Mouse (Mus musculus) midbrain, postnatal 0 days (tissue): ENCODE results near the gene Ptgfrn. TPM values are rescaled to one million over a fixed set of nuclear protein-coding genes. Genes with fewer than 3 reads are reported as not detected.

ENCODE experiments used
- ATAC-seq: fragments of 200-750 bp; cut with Nextera tagmentation; 2 replicates; pipeline ENCODE4 v1.8.0; 2017; ENCODE audit warnings: moderate number of reproducible peaks, mild to moderate bottlenecking, moderate TSS enrichment, moderate library complexity; ENCODE audit not compliant: low FRiP score
- DNase-seq: peaks from one replicate; pipeline ENCODE4 v3.0.0-alpha.2; 2015; ENCODE audit warnings: low spot score
- H3K27ac ChIP-seq: fragments of 300-500 bp; sonication (generic); 2 replicates; pipeline ENCODE4 v1.5.1; 2014; ENCODE audit warnings: low read depth, mild to moderate bottlenecking, low read length, mixed read lengths
- H3K27me3 ChIP-seq: fragments of 300-500 bp; sonication (generic); 2 replicates; pipeline ENCODE4 v1.6.1; 2014; ENCODE audit warnings: low read length, control low read depth, mixed read lengths; ENCODE audit not compliant: insufficient read depth
- H3K36me3 ChIP-seq: fragments of 300-500 bp; sonication (generic); 2 replicates; pipeline ENCODE4 v1.6.1; 2014; ENCODE audit warnings: low read length, control low read depth, mixed read lengths; ENCODE audit not compliant: insufficient read depth
- H3K4me1 ChIP-seq: fragments of 300-500 bp; sonication (generic); 2 replicates; pipeline ENCODE4 v1.6.1; 2014; ENCODE audit warnings: mild to moderate bottlenecking, control low read depth, antibody characterized with exemption, low read length, mixed read lengths; ENCODE audit not compliant: insufficient read depth
- H3K4me2 ChIP-seq: fragments of 300-500 bp; sonication (generic); 2 replicates; pipeline ENCODE4 v1.6.1; 2014; ENCODE audit warnings: low read depth, mild to moderate bottlenecking, low read length, mixed read lengths; ENCODE audit not compliant: poor library complexity, severe bottlenecking
- H3K4me3 ChIP-seq: fragments of 300-500 bp; sonication (generic); 2 replicates; pipeline ENCODE4 v1.5.1; 2014; ENCODE audit warnings: low read depth, mild to moderate bottlenecking, low read length, moderate library complexity
- H3K9ac ChIP-seq: fragments of 300-500 bp; sonication (generic); replicated peaks from 2 replicates; pipeline ENCODE4 v1.6.1; 2014; ENCODE audit warnings: mild to moderate bottlenecking, low read length, moderate library complexity, mixed read lengths; ENCODE audit not compliant: poor library complexity, severe bottlenecking
- H3K9me3 ChIP-seq: fragments of 300-500 bp; sonication (generic); 2 replicates; pipeline ENCODE4 v1.6.1; 2016; ENCODE audit warnings: low read length, control low read depth
- CTCF ChIP-seq: IDR thresholded peaks from 2 replicates; pipeline ENCODE4 v1.5.1; 2016; ENCODE audit warnings: antibody characterized with exemption, mild to moderate bottlenecking
- WGBS: fragments of 180-500 bp; shearing (Covaris S2); extraction: QIAGEN DNeasy Blood & Tissue Kit; methylation state at CpG from one replicate; pipeline ENCODE4 v1.1.7; 2014; 5-methylcytosine and 5-hydroxymethylcytosine counted together
- polyA plus RNA-seq: library from polyadenylated mRNA; unstranded; fragments of >200 nt; fragmentation: Nextera tagmentation; extraction: Ambion mirVana; gene quantifications from 2 replicates; pipeline ENCODE4 v1.2.1, GENCODE M21; 2015
- total RNA-seq: library from RNA; depleted of rRNA; stranded (reverse); fragments of >200 nt; gene quantifications from 2 replicates; pipeline ENCODE4 v1.2.3, GENCODE M21; 2014; rRNA removed

The Ptgfrn gene
- total RNA-seq = 53.9 and 58.5 TPM in 2 replicates
- polyA plus RNA-seq = 3.7 and 3.8 TPM in 2 replicates

DNA sequence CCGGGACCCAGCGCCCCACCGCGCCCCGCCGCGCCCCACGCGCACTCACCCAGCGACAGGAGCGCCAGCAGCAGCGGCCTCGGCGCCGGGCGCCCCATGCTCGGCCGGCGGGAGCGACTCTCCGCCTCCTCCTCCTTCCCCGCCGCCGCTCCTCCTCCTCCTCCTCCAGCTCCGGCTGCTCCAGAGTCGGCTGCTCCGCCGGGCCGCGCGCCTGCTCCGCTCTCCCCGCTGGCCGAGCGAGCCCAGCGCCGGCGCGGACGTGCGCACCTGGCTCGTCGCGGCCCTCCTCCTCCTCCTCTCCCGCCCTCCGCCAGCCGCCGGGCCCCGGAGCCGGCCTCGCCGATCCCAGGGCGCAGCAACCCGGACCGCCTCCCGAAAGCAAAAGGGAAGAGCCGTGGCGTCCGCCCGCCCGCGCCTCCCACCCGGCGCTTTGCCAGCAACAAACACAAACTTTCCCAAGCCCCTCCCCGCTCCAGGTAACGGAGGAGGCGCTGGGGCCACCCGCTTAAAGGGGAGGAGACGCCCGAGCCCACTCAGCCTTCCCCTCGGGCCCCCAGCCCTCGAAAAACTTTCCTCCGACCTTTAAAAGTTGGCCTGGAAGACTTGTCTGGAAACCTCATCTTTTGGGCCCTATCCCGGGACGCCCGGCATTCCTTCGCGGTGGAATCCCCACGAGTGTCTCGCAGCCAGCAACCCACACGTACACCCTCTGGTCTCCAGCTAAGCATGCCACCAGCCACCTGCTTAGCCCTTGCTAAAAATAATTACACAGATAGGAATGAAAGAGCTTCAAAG lies at the start of gene Ptgfrn:
Gene Ptgfrn (minus strand): TSS at position 236 of the 795 bp plus-strand sequence.
- DNase-seq (peak; percentile 71), ATAC-seq (peak; percentile 79)
- WGBS = under 1% methylated on average over 36 of the region's 81 CpGs

DNA sequence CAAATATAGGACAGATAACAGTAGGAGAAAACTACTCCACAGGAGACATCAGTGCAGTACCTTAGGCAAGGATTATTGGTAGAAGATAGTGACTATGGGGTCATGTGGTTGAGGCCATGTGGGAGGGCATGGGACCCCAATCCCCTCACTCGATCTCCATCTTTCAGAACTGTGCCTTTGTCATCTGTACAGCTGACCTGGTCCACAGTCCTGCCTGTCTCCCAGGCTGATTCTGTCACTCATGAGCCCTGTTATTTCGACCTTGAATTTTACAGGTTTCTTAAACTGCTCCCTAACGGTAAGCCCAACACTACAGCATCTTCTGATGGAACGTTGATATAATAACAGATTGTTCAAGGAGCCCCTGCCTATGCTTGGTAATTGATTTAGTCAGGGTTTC lies 49.6 kb upstream of the Ptgfrn start:
- WGBS = 86% methylated on average over 4 of the region's 4 CpGs
- H3K9me3 ChIP-seq = no peaks in the 10 kb centered on the region
- no peaks in the 10 kb centered on the region for H3K27me3 ChIP-seq
- no peak overlapping the region for H3K4me2 ChIP-seq
- no peak for ATAC-seq
- DNase-seq = no peak
- no peaks in the 10 kb centered on the region for H3K36me3 ChIP-seq
- no peak overlapping the region for H3K27ac ChIP-seq
- H3K9ac ChIP-seq = no peak overlapping the region
- H3K4me3 ChIP-seq = no peak overlapping the region
- TF ChIP-seq CTCF = no peak
- H3K4me1 ChIP-seq = 0 out of 2 replicates have a peak, but pooled peaks cover 9% of the 10 kb centered on the region

More for the DNA sequence above, at the start of gene Ptgfrn:
- no peak for TF ChIP-seq CTCF
- H3K4me1 ChIP-seq = peaks cover 11% of the 10 kb centered on the region
- H3K9ac ChIP-seq = peak within 1 kb of the TSS; percentile 95
- peak within 1 kb of the TSS; percentile 88 for H3K4me2 ChIP-seq
- peak within 1 kb of the TSS; percentile 79 for H3K27ac ChIP-seq
- H3K9me3 ChIP-seq = no peaks in the 10 kb centered on the region
- peak within 1 kb of the TSS; percentile 87 for H3K4me3 ChIP-seq
- H3K36me3 ChIP-seq = no peaks in the 10 kb centered on the region
- H3K27me3 ChIP-seq = no peaks in the 10 kb centered on the region

DNA sequence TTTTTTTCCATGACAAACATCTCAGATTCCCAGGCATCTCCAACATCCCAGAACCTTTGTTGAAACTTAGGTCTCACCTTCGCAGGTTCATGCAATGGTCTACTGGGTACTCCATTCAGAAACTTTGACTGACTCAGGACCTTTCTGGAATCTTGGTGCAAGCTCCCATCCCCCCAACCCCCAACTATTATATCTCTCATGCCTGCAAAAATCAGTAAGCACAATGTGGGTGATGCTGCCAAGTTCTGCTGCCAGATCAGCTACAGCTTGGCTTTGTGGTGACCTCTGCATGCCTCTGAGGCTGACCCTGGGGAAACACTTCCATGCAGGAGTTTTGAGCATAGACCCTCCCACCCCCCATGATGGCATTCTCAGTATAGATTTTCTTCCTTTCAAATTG lies 44.0 kb upstream of the Ptgfrn start:
- TF ChIP-seq CTCF = no peak
- WGBS = 96% methylated on average over 1 of the region's 1 CpGs
- Histone ChIP-seq H3K4me1 (no peaks in the 10 kb centered on the region), H3K27me3 (no peaks in the 10 kb centered on the region), H3K9ac (no peak overlapping the region), H3K4me3 (no peak overlapping the region), H3K4me2 (no peak overlapping the region), H3K36me3 (no peaks in the 10 kb centered on the region), H3K9me3 (no peaks in the 10 kb centered on the region), H3K27ac (no peak overlapping the region)
- ATAC-seq = no peak
- no peak for DNase-seq

DNA sequence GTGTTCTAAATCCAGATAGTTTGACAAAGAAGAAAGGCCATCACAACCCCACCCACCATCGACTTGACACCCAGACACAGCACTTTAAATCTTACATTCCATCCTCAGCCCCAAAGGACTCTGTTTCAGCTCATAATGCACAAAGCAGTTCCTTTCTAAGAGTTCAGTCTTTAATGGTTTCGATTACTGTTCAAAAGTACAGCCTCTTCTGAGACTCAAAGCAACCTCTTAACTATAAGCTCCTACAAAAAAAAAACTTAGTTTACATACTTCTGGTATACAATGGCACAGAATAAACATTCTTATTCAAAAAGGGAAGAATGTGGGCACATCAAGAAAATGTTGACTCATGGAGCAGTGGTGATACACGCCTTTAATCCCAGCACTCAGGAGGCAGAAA lies 43.3 kb upstream of the Ptgfrn start:
- Histone ChIP-seq H3K4me2 (no peak overlapping the region), H3K9me3 (no peaks in the 10 kb centered on the region)
- WGBS = 76% methylated on average over 3 of the region's 3 CpGs

DNA sequence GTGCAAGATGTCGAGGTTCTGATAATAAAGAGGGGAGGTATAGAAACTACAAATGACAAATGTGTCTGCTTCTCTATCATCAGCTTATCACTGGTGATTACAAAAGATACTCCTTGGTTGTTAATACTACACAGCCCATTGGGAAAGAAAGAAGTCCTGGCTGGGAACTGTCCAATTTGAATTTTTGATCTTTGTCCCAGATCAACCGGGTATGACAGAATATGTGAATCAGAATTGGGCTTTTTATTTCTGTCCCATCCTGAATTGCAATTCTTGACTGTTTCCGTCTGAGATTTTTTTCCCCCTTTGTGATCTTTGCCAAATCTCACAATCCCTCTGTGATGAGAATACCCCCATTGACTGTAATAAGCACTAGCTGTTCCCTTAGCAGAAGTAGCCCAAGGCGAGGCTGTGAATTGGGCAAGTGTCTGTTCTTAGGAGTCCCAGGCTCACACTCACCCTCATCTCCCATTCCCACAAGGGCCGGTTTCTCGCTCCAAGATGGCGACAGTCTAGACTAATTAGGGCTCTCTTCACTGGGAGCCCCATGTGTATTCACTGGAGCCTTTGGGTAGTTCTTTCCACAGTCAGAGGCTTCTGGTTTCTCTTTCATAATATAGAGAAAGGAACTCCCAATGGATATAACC lies 36.2 kb upstream of the Ptgfrn start:
- no peaks in the 10 kb centered on the region for H3K27me3 ChIP-seq
- peak overlapping the region; percentile 44; the same call in 1 of the 2 replicates for H3K4me2 ChIP-seq
- H3K4me3 ChIP-seq = no peak overlapping the region
- DNase-seq (peak; percentile 10), ATAC-seq (peak; percentile 48; the same call in 1 of the 2 replicates)
- 29% methylated on average over 7 of the region's 7 CpGs for WGBS
- peak overlapping the region; percentile 94 for H3K27ac ChIP-seq
- peaks cover 17% of the 10 kb centered on the region; the same call in 1 of the 2 replicates for H3K4me1 ChIP-seq
- H3K36me3 ChIP-seq = no peaks in the 10 kb centered on the region
- H3K9ac ChIP-seq = no peak overlapping the region
- no peaks in the 10 kb centered on the region for H3K9me3 ChIP-seq
- TF ChIP-seq CTCF = no peak

More for the DNA sequence above, 43.3 kb upstream of the Ptgfrn start:
- Histone ChIP-seq H3K4me1 (no peaks in the 10 kb centered on the region), H3K27me3 (no peaks in the 10 kb centered on the region), H3K4me3 (no peak overlapping the region), H3K27ac (no peak overlapping the region), H3K9ac (no peak overlapping the region), H3K36me3 (no peaks in the 10 kb centered on the region)
- TF ChIP-seq CTCF = no peak
- no peak for DNase-seq
- ATAC-seq = no peak
